Mouse (Mus musculus) lung, postnatal 14 days (tissue): ENCODE data around the gene Noc3l.

Experiments used
- DNase-seq: peaks from one replicate; pipeline ENCODE4 v3.0.0; 2021

Gene Noc3l

GRCm38 (mm10) chr19:38818766-38819426 lies at the start of gene Noc3l:
TSS of gene Noc3l (minus strand) at chr19:38819237.
- DNase-seq = peak; percentile 96

- no peak for DNase-seq
Measured at GRCm38 (mm10) chr19:38862523-38862922, 43.5 kb upstream of the Noc3l start.

- no peak for DNase-seq
Measured at GRCm38 (mm10) chr19:38858224-38858623, 39.2 kb upstream of the Noc3l start.

GRCm38 (mm10) chr19:38846373-38846772 lies 27.3 kb upstream of the Noc3l start:
- DNase-seq = no peak

- no peak for DNase-seq
Measured at GRCm38 (mm10) chr19:38844817-38845216, 25.8 kb upstream of the Noc3l start.

GRCm38 (mm10) chr19:38837171-38837641 lies 18.2 kb upstream of the Noc3l start:
- peak; percentile 75 for DNase-seq

- DNase-seq = peak; percentile 95
Measured at GRCm38 (mm10) chr19:38836438-38837170, 17.6 kb upstream of the Noc3l start, which contains the start of gene Tbc1d12. TSS of gene Tbc1d12 (plus strand) at chr19:38836579.

- DNase-seq = no peak
Measured at GRCm38 (mm10) chr19:38836084-38836437, 17.0 kb upstream of the Noc3l start.

GRCm38 (mm10) chr19:38833224-38833623 lies 14.2 kb upstream of the Noc3l start:
- no peak for DNase-seq

GRCm38 (mm10) chr19:38820186-38820804 lies 1.3 kb upstream of the Noc3l start:
- DNase-seq = no peak

GRCm38 (mm10) chr19:38819427-38819802 lies 378 bp upstream of the Noc3l start:
- no peak for DNase-seq

- no peak for DNase-seq
Measured at GRCm38 (mm10) chr19:38818191-38818590, 846 bp downstream of the Noc3l start.

- DNase-seq = no peak
Measured at GRCm38 (mm10) chr19:38798801-38799200, 20.2 kb downstream of the Noc3l start.

GRCm38 (mm10) chr19:38798291-38798690 lies 20.7 kb downstream of the Noc3l start:
- no peak for DNase-seq

GRCm38 (mm10) chr19:38796546-38796945 lies 22.5 kb downstream of the Noc3l start:
- DNase-seq = no peak

GRCm38 (mm10) chr19:38793563-38794045 lies 25.4 kb downstream of the Noc3l start:
- no peak for DNase-seq

- no peak for DNase-seq
Measured at GRCm38 (mm10) chr19:38787756-38788155, 31.3 kb downstream of the Noc3l start.

- DNase-seq = no peak
Measured at GRCm38 (mm10) chr19:38783542-38783941, 35.5 kb downstream of the Noc3l start.

GRCm38 (mm10) chr19:38778805-38779204 lies 40.2 kb downstream of the Noc3l start:
- no peak for DNase-seq

GRCm38 (mm10) chr19:38775548-38775947 lies 43.5 kb downstream of the Noc3l start:
- DNase-seq = peak; percentile 67

- DNase-seq = no peak
Measured at GRCm38 (mm10) chr19:38766306-38766705, 52.7 kb downstream of the Noc3l start.

- DNase-seq = no peak
Measured at GRCm38 (mm10) chr19:38760441-38760840, 58.6 kb downstream of the Noc3l start.

- no peak for DNase-seq
Measured at GRCm38 (mm10) chr19:38758685-38759472, 60.2 kb downstream of the Noc3l start.
